Mouse (Mus musculus) forebrain, embryonic 13.5 days (tissue): ENCODE measurements at regions not wholly inside any gene's neighbourhood (a gene's known extent, or its start where the extent isn't known, plus 50 kb on each side); places are given as distances from the start of the nearest gene placed in this dataset.

ENCODE experiments used
- ATAC-seq: fragments of 200-750 bp; cut with Nextera tagmentation; 2 replicates; pipeline ENCODE4 v1.8.0; 2017
- H3K27ac ChIP-seq: fragments of 300-500 bp; sonication (generic); 2 replicates; pipeline ENCODE4 v1.5.1; 2015; ENCODE audit warnings: inconsistent platforms, mild to moderate bottlenecking, moderate library complexity
- H3K27me3 ChIP-seq: fragments of 300-500 bp; sonication (generic); 2 replicates; pipeline ENCODE4 v1.6.1; 2015; ENCODE audit warnings: mild to moderate bottlenecking, inconsistent platforms
- H3K36me3 ChIP-seq: fragments of 300-500 bp; sonication (generic); 2 replicates; pipeline ENCODE4 v1.6.1; 2015; ENCODE audit warnings: mild to moderate bottlenecking, inconsistent platforms; ENCODE audit not compliant: poor library complexity, severe bottlenecking
- H3K4me1 ChIP-seq: fragments of 300-500 bp; sonication (generic); 2 replicates; pipeline ENCODE4 v1.6.1; 2015; ENCODE audit warnings: inconsistent platforms
- H3K4me2 ChIP-seq: fragments of 300-500 bp; sonication (generic); 2 replicates; pipeline ENCODE4 v1.6.1; 2015; ENCODE audit warnings: inconsistent platforms, mild to moderate bottlenecking, moderate library complexity
- H3K4me3 ChIP-seq: fragments of 300-500 bp; sonication (generic); 2 replicates; pipeline ENCODE4 v1.5.1; 2015; ENCODE audit warnings: mild to moderate bottlenecking, inconsistent platforms
- H3K9ac ChIP-seq: fragments of 300-500 bp; sonication (generic); 2 replicates; pipeline ENCODE4 v1.6.1; 2015; ENCODE audit warnings: mild to moderate bottlenecking, inconsistent platforms
- H3K9me3 ChIP-seq: fragments of 300-500 bp; sonication (generic); replicated peaks from 2 replicates; pipeline ENCODE4 v1.6.1; 2016; ENCODE audit warnings: inconsistent platforms
- WGBS: fragments of 180-500 bp; shearing (Covaris S2); methylation state at CpG from one replicate; pipeline ENCODE4 v1.1.7; 2015; 5-methylcytosine and 5-hydroxymethylcytosine counted together

DNA sequence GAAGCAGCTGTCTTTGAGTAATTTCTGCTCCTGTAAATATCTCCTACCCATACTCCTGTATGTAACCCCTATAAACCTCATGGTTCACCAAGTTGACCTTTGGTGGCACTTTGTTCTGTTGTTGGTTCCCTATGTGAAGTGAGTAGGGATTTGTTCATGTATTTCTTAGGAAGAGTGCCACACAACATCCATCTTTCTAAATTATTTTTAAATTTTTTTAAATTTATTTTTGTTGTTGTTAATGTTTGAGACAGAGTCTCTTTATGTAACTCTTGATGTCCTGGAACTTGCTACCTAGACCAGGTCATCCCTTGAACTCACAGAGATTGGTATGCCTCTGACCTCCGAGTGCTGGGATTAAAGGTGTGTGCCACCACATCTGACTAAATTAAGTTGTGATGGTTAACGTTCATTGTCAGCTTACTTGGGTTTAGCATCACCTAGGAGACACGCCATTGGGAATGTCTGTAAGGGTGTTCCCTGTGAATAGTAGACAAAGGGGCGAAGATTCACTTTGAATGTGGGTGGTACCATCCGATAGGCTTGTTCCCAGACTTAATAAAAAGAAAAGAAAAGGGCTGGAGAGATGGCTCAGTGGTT is 112.7 kb upstream of the Cpsf6 start:
- Histone ChIP-seq H3K4me3 (no peak overlapping the region), H3K27me3 (peaks cover 4% of the 10 kb centered on the region; the same call in 1 of the 2 replicates), H3K36me3 (no peaks in the 10 kb centered on the region), H3K9ac (no peak overlapping the region), H3K4me1 (peaks cover 10% of the 10 kb centered on the region; the same call in 1 of the 2 replicates), H3K27ac (no peak overlapping the region), H3K9me3 (no peaks in the 10 kb centered on the region), H3K4me2 (no peak overlapping the region)
- 87% methylated on average over 5 of the region's 5 CpGs for WGBS
- ATAC-seq: no peak

DNA sequence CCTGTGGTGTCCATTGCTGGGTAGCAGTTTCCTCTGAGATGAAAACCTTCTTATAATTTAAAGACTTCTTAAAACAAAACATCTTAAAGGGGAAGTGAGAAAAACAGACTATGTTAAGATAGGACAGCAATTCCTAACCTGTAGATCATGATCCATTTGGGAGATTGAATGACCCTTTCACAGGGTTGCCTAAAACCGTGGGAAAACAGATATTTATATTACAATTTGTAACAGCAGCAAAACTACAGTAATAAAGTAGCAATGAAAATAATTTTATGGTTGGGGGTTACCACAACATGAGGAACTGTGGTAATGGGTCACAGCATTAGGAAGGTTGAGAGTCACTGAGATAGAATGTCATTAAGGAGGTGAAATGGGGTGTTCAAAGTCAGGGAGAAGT is 111.9 kb upstream of the Cpsf6 start:
- Histone ChIP-seq H3K4me1 (peaks cover 10% of the 10 kb centered on the region; the same call in 1 of the 2 replicates), H3K9me3 (no peaks in the 10 kb centered on the region), H3K36me3 (no peaks in the 10 kb centered on the region), H3K27me3 (no peaks in the 10 kb centered on the region), H3K4me2 (no peak overlapping the region), H3K27ac (no peak overlapping the region), H3K4me3 (no peak overlapping the region), H3K9ac (no peak overlapping the region)
- WGBS: 74% methylated on average over 1 of the region's 1 CpGs
- no peak for ATAC-seq

DNA sequence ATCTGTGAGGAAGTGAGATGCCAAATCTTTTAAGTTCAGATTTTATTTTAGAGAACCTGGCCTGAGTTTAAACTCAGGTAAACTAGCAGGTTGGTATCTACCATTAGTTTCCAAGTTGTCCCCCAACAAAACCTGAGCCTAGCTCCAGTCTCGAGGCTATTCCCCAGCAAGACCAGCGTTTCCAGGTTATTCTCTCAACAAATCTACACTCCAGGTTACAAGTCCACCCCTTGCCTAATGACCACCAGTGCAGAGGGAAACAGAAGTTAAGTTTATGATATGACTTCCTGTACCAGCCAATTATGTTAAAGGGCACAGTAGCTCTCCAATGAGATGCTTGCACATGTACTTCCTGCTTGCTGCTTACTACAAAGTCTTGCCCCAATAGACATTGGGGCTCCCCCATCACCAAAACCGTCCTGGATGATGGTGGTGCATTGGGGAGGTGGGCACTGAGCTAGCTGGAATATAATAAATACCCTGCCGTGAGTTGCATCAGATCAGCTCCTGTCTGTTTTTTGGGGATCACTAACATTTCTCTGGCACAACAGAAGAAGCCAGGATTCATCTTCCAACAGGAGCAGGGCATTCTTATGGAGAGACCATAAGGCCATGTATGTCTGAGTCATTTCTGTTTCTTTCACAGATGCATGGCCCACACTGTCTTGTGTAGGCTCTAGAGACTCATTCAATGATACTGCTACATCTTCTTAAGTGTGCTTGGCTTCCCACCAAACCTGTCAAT is 111.2 kb upstream of the Cpsf6 start:
- Histone ChIP-seq H3K4me2 (no peak overlapping the region), H3K4me3 (no peak overlapping the region), H3K36me3 (no peaks in the 10 kb centered on the region), H3K9me3 (no peaks in the 10 kb centered on the region), H3K9ac (no peak overlapping the region), H3K4me1 (peaks cover 5% of the 10 kb centered on the region; the same call in 1 of the 2 replicates), H3K27ac (no peak overlapping the region), H3K27me3 (no peaks in the 10 kb centered on the region)
- 90% methylated on average over 4 of the region's 4 CpGs for WGBS
- ATAC-seq: no peak

DNA sequence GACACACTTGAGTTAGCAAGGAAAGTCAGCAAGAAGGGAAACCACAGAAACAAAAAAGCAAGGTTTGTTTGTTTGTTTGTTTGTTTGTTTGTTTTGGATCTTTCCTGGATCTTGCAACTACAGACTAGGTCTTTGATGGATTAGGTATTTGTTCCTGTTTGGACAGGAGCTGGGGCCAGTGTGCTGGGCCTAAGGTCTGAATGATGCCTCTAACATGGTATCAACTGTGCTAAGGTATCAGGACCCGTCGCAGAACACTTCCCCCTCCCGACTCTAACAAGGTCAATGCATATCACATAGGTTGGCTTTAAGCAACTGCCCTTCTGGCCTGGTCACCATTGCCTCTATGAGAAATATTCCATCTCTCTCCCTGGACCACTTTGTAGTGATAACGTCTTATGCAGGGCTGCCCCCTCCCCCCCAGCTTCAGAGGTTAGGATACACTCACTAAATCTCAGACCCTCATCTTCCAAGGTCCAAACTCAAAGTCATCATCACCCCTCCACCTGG is 103.3 kb upstream of the Cpsf6 start:
- H3K9ac ChIP-seq: no peak overlapping the region
- H3K4me2 ChIP-seq: no peak overlapping the region

DNA sequence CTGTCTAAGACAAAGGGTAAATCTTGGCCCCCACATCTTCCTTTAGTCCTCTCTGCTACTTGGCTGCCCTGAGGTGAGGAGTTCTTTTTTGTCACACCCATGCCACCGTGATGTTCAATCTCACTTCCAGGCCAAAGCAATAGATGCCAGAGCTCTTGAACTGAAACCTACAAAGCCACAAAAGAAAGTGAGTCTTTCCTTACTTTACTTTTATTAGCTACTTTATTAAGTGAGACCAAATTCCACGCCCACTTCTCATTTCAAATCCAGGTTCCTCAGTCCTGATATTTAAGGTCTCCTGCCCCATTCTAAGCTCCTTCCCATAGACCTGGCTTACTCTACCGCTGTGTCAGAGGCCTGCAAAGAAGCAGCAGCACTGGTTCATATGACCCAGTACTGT is 102.5 kb upstream of the Cpsf6 start:
- no peak for ATAC-seq
- Histone ChIP-seq H3K9ac (no peak overlapping the region), H3K4me3 (no peak overlapping the region), H3K36me3 (no peaks in the 10 kb centered on the region), H3K27ac (no peak overlapping the region), H3K9me3 (no peaks in the 10 kb centered on the region), H3K27me3 (0 out of 2 replicates have a peak, but pooled peaks cover 2% of the 10 kb centered on the region), H3K4me2 (no peak overlapping the region), H3K4me1 (peaks cover 8% of the 10 kb centered on the region)
- 89% methylated on average over 3 of the region's 3 CpGs for WGBS

More for the DNA sequence above, 103.3 kb upstream of the Cpsf6 start:
- Histone ChIP-seq H3K36me3 (no peaks in the 10 kb centered on the region), H3K4me3 (no peak overlapping the region), H3K27ac (no peak overlapping the region), H3K9me3 (no peaks in the 10 kb centered on the region), H3K4me1 (peaks cover 2% of the 10 kb centered on the region), H3K27me3 (0 out of 2 replicates have a peak, but pooled peaks cover 2% of the 10 kb centered on the region)
- 95% methylated on average over 4 of the region's 4 CpGs for WGBS
- ATAC-seq: no peak

DNA sequence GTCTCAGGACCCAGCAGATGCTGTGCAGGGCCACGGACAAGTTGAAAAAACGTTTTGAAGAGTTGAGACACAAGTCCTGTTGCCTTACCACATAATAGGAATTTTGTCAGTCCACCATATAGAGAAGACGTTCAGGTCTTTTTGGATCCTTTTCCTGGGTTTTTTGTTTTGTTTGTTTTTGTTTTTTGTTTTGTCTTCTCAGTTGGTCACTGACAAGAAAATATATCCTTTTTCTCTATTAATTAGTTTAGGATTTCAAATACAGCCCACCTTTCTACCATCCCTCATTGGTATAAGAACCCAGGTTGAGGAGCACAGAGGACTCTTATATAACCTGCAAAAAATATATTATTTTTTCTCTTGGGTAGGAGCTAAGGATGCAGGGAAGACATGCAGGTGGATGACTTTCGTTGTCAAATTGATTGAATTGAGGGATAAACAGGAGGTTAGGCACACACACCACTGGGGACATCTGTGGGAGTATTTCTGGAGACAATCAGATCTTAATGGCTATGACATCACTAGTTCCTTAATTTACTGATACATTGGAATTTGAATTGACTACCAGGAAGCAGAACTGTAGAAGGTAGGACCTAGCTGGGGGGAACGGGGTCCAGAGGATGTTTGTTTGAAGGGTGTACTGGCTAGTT is 101.7 kb upstream of the Cpsf6 start:
- Histone ChIP-seq H3K9ac (no peak overlapping the region), H3K4me2 (no peak overlapping the region), H3K27me3 (0 out of 2 replicates have a peak, but pooled peaks cover 2% of the 10 kb centered on the region), H3K4me1 (peaks cover 8% of the 10 kb centered on the region), H3K4me3 (no peak overlapping the region), H3K27ac (no peak overlapping the region), H3K36me3 (no peaks in the 10 kb centered on the region), H3K9me3 (no peaks in the 10 kb centered on the region)
- ATAC-seq: no peak
- 80% methylated on average over 5 of the region's 5 CpGs for WGBS

DNA sequence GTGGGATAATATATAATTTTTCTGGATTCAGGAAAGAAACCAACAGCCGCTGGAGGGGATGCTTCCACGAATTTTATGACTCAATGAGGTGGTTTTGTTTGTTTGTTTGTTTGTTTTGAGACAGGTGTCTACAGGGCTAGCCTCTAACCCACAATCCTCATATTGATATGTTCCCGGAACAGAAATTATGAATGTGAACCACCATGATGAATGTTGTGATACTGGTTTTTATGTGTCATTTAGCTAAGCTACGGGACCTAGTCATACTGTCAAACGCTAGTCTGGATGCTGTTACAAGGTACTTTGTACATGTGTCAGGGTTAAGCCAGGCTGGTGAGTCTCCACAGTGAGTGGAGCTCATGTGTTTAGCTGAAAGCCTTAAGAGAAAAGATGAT is 100.6 kb upstream of the Cpsf6 start:
- H3K9me3 ChIP-seq: no peaks in the 10 kb centered on the region
- H3K27ac ChIP-seq: no peak overlapping the region
- no peak overlapping the region for H3K9ac ChIP-seq
- H3K27me3 ChIP-seq: 0 out of 2 replicates have a peak, but pooled peaks cover 2% of the 10 kb centered on the region
- no peak for ATAC-seq
- no peaks in the 10 kb centered on the region for H3K36me3 ChIP-seq
- H3K4me1 ChIP-seq: peaks cover 8% of the 10 kb centered on the region
- H3K4me2 ChIP-seq: no peak overlapping the region
- WGBS: 91% methylated on average over 5 of the region's 5 CpGs
- H3K4me3 ChIP-seq: no peak overlapping the region

DNA sequence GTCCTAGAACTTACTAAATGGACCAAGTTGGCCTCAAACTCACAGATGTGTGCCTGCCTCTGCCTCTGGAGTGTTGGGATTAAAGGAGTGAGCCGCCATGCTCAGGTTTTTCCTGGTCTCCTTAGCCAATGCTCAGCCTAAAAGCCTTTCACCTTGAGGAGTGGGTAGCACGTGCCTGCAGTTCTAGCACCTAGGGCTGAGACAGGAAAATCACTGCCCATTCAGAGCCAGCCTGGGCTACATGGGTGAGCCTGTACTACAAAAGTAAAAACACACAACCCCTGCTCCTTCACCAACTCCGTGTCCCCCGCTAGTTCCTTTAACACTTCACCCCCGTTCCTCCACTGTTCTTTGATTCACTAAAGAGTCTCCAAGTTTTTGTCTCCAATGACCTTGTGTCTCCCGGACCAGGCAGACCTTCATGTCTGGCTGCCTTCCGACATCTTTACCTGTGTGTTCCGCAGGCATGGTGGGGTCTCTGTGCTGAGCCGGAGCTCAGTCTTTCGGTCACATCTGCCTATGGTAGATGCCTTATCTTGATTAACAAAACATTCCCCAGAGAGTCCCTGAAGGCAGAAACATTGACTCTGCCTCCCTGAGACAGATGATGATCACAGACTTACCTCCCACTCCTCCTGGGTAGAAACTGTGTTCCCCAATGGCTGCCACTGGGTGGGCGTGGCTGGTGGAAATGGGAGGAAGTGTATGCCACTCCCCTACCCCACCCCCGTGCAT is 100.1 kb upstream of the Cpsf6 start:
- Histone ChIP-seq H3K4me1 (peaks cover 8% of the 10 kb centered on the region), H3K4me3 (no peak overlapping the region), H3K27me3 (0 out of 2 replicates have a peak, but pooled peaks cover 2% of the 10 kb centered on the region), H3K36me3 (no peaks in the 10 kb centered on the region), H3K4me2 (no peak overlapping the region), H3K27ac (no peak overlapping the region), H3K9ac (no peak overlapping the region), H3K9me3 (no peaks in the 10 kb centered on the region)
- no peak for ATAC-seq
- WGBS: 91% methylated on average over 12 of the region's 12 CpGs

DNA sequence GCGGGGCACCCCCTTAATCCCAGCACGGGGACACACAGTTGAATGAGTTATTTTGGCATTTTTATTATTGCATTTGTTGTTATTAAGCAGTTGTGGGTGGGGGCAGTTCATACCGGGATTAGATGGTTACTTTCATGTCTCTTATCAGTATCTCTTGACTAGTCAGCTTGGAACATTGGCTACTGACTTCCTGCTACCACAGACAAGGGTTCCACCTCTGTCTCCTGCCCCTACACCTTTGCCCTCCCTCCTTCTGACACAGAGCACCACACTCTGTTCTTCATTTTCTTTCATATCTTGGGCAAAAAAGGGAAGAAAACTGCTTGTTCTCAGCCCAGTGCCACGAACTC is 99.1 kb upstream of the Cpsf6 start:
- no peak overlapping the region for H3K4me2 ChIP-seq
- no peak overlapping the region for H3K27ac ChIP-seq
- 0 out of 2 replicates have a peak, but pooled peaks cover 2% of the 10 kb centered on the region for H3K27me3 ChIP-seq
- H3K4me1 ChIP-seq: peaks cover 8% of the 10 kb centered on the region
- H3K36me3 ChIP-seq: no peaks in the 10 kb centered on the region
- no peak overlapping the region for H3K9ac ChIP-seq
- no peak overlapping the region for H3K4me3 ChIP-seq
- WGBS: 67% methylated on average over 4 of the region's 4 CpGs
- H3K9me3 ChIP-seq: peaks cover 4% of the 10 kb centered on the region; the same call in 1 of the 2 replicates
- ATAC-seq: no peak

DNA sequence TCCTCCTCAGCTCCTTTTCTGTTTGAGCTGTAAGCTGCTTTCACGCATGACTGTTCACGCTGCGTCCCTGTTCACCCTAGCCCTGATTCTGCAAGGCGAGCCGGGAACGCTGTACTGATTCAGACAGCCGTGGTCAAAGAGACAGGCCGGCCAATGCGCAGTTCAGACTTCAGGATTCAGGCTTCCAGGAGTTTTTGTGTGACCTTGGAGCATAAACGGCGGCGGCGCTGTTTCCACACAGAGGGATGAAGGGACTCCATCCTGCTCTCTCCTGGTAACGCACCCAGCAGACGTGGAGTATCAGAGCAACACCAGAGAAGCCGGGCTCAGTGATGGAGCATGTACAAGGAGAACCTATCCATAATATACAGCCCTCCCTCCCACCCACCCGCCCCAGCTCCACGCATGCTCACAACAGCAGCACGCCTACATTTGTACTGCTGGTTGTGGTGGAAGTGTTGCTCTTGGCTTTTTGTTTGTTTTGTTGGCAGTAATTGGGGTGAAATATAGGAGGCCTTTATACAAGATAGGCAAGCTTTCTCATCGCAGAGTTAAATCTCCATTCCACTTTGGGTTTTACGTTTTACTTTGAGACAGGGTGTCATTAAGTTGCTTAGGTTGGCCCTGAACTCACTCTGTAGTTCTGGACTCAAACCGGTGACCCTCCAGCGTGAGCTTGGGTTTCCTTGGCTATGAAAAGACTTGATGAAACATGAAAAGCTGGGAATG is 98.6 kb upstream of the Cpsf6 start:
- Histone ChIP-seq H3K27me3 (0 out of 2 replicates have a peak, but pooled peaks cover 2% of the 10 kb centered on the region), H3K9me3 (peaks cover 5% of the 10 kb centered on the region; the same call in 1 of the 2 replicates), H3K4me3 (peak overlapping the region; percentile 32), H3K9ac (peak overlapping the region; percentile 55), H3K4me1 (peaks cover 8% of the 10 kb centered on the region), H3K4me2 (peak overlapping the region; percentile 59), H3K27ac (peak overlapping the region; percentile 31; the same call in 1 of the 2 replicates), H3K36me3 (no peaks in the 10 kb centered on the region)
- ATAC-seq: peak; percentile 82
- 19% methylated on average over 23 of the region's 23 CpGs for whole genome bisulfite sequencing
